Mouse (Mus musculus) liver, embryonic 15.5 days (tissue): Measurements from ENCODE around the gene Ank2. TPM values are rescaled to one million over a fixed set of nuclear protein-coding genes. Genes with fewer than 3 reads are reported as not detected.

Experiments
- ATAC-seq: fragments of 200-750 bp; cut with Nextera tagmentation; 2 replicates; pipeline ENCODE4 v1.8.0; 2017; ENCODE audit warnings: moderate number of reproducible peaks, mild to moderate bottlenecking, moderate library complexity; ENCODE audit not compliant: insufficient read depth
- H3K27ac ChIP-seq: fragments of 300-500 bp; sonication (generic); replicated peaks from 2 replicates; pipeline ENCODE4 v1.5.1; 2015; ENCODE audit warnings: mild to moderate bottlenecking, inconsistent platforms
- H3K27me3 ChIP-seq: fragments of 300-500 bp; sonication (generic); 2 replicates; pipeline ENCODE4 v1.6.1; 2015; ENCODE audit warnings: mild to moderate bottlenecking, inconsistent platforms
- H3K36me3 ChIP-seq: fragments of 300-500 bp; sonication (generic); replicated peaks from 2 replicates; pipeline ENCODE4 v1.6.1; 2015; ENCODE audit warnings: moderate library complexity, mild to moderate bottlenecking, inconsistent platforms
- H3K4me1 ChIP-seq: fragments of 300-500 bp; sonication (generic); replicated peaks from 2 replicates; pipeline ENCODE4 v1.6.1; 2015; ENCODE audit warnings: inconsistent platforms
- H3K4me2 ChIP-seq: fragments of 300-500 bp; sonication (generic); 2 replicates; pipeline ENCODE4 v1.6.1; 2015; ENCODE audit warnings: moderate library complexity, mild to moderate bottlenecking, inconsistent platforms
- H3K4me3 ChIP-seq: fragments of 300-500 bp; sonication (generic); replicated peaks from 2 replicates; pipeline ENCODE4 v1.5.1; 2015; ENCODE audit warnings: mild to moderate bottlenecking, inconsistent platforms
- H3K9ac ChIP-seq: fragments of 300-500 bp; sonication (generic); 2 replicates; pipeline ENCODE4 v1.6.1; 2015; ENCODE audit warnings: moderate library complexity, mild to moderate bottlenecking, inconsistent platforms
- H3K9me3 ChIP-seq: fragments of 300-500 bp; sonication (generic); replicated peaks from 2 replicates; pipeline ENCODE4 v1.6.1; 2016; ENCODE audit warnings: inconsistent platforms
- WGBS: fragments of 180-500 bp; shearing (Covaris S2); methylation state at CpG from one replicate; pipeline ENCODE4 v1.1.7; 2015; ENCODE audit warnings: mixed read lengths; ENCODE audit not compliant: insufficient replicate concordance; 5-methylcytosine and 5-hydroxymethylcytosine counted together
- polyA plus RNA-seq: library from polyadenylated mRNA; unstranded; fragments of >200 nt; fragmentation: Nextera tagmentation; extraction: Ambion mirVana; gene quantifications from 2 replicates; pipeline ENCODE4 v1.2.1, GENCODE M21; 2015

The Ank2 gene
- polyA plus RNA-seq, 1 experiment from 2014 or later: 6.6 TPM

DNA sequence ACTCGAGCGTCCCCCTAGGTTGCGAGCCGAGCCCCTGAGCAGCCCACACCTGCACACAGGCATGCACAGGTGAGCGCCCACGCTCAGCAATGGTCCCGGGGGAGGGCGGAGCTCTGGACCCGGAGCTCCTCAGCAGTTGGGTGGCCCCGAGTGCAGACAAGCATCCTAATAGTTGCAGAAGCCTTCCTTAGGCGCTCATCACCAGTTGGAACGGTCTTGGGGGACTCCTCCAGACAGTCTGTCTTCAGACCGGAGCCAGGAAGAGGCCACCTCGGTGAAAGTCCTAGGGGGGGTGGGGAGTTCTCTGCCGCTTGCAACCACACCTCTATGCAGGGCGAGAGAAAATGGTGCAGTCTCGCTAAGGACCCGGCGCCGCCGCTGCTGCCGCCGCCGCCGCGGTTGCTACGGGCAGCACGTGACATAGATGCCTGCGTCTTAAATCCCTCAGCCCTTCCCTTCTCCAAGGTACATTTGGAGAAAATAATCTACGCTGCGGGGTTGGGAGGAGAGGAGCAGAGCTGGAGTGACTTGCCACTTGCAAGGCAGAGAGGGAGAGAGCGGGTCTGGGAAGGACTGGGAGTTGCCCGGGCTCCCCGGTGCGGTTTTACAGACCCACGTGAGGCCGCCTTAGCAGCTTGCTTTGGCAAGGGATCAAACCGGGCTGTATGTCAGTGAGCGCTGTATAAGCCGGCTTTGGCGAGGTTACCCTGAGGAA lies 337.0 kb downstream of the Ank2 start:
- Histone ChIP-seq H3K9me3 (no peaks in the 10 kb centered on the region), H3K4me1 (no peaks in the 10 kb centered on the region), H3K4me3 (peak overlapping the region; percentile 48), H3K4me2 (peak overlapping the region; percentile 59), H3K36me3 (no peaks in the 10 kb centered on the region), H3K27ac (no peak overlapping the region), H3K9ac (no peak overlapping the region), H3K27me3 (peaks cover 27% of the 10 kb centered on the region)
- WGBS: under 1% methylated on average over 41 of the region's 41 CpGs
- ATAC-seq: peak; percentile 57

DNA sequence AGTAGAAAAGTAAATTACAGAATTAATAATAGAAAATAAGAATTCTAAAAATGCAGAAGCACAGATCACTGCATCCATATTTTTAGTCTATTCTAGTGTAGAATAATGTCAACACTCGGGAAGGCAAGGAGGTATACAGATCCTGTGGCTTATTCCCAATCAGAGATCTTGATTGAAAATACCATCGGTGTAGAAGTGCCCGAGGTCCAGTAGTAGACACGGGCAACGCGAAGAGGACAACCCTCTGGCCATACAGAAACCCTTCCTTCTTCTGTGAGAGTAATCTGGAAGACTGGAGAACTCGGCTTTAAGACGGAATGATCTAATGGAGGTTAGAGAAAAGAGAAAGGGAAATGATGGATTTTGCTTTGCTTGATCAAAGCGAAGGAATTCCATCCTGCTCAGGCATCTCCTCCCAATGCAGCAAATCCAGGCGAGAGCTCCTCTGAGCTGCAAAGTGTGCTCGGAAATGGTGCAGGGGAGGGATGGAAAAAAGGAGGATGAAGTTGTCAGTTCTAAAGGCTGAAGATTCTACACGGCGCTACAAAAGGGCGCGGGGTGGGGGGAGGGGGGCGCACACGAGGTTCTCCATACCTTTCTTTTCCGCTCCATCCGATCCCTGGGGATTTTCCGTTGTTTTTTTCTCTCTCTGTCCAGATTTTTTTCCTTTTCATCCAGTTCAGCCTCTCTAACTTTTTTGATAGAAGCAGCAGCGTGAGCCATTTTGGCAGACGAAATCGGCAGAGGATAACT lies 337.9 kb downstream of the Ank2 start:
- Histone ChIP-seq H3K36me3 (no peaks in the 10 kb centered on the region), H3K27me3 (peaks cover 27% of the 10 kb centered on the region), H3K4me2 (peak overlapping the region; percentile 59), H3K9me3 (no peaks in the 10 kb centered on the region), H3K4me1 (no peaks in the 10 kb centered on the region), H3K4me3 (peak overlapping the region; percentile 48), H3K9ac (no peak overlapping the region), H3K27ac (no peak overlapping the region)
- 3% methylated on average over 23 of the region's 23 CpGs for WGBS
- ATAC-seq: no peak

DNA sequence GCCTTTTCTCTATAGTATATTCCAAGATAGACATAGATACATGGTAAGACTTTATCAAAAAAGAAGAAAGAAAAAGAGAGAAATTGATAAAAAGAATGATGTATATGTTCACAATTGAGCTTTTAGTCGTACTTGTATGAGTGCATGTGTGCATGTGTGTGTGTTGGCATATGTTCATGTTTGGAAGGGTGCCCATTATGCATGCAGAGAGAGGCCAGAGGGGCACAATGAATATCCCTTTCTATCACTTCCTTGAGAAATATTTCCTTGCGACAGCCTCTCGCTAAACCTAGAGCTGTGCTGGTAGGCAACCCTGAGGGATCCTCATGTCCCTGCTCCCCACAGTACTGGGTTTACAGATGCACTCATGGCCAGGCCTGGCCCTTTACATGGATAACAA lies 341.4 kb downstream of the Ank2 start:
- WGBS: 73% methylated on average over 3 of the region's 3 CpGs
- H3K36me3 ChIP-seq: no peaks in the 10 kb centered on the region
- H3K4me2 ChIP-seq: no peak overlapping the region
- peaks cover 17% of the 10 kb centered on the region for H3K27me3 ChIP-seq
- no peak for ATAC-seq
- no peak overlapping the region for H3K27ac ChIP-seq
- H3K4me1 ChIP-seq: no peaks in the 10 kb centered on the region
- no peaks in the 10 kb centered on the region for H3K9me3 ChIP-seq
- no peak overlapping the region for H3K9ac ChIP-seq
- H3K4me3 ChIP-seq: no peak overlapping the region

DNA sequence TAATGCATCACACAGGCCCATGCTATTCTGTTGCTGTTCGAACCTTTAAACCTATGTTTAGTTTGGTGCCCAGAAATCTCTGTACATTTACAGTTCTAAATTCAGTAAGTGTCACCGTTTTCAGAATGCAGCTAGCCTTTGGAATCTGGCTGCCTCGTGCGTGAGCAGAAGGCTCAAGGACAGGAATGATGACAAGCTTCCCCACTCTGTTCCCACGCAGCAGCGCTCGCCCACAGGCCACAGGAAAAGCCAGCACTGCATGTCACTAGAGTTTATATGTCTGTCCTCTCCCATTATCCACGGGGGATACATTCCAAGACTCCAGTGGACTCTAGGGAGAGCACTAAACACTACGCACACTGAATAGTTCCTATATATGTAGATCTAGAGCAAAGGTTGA lies 343.1 kb downstream of the Ank2 start:
- Histone ChIP-seq H3K27ac (no peak overlapping the region), H3K36me3 (no peaks in the 10 kb centered on the region), H3K27me3 (peaks cover under 1% of the 10 kb centered on the region; the same call in 1 of the 2 replicates), H3K4me2 (no peak overlapping the region), H3K4me1 (no peaks in the 10 kb centered on the region), H3K9ac (no peak overlapping the region), H3K4me3 (no peak overlapping the region), H3K9me3 (no peaks in the 10 kb centered on the region)
- no peak for ATAC-seq
- WGBS: 74% methylated on average over 9 of the region's 9 CpGs

DNA sequence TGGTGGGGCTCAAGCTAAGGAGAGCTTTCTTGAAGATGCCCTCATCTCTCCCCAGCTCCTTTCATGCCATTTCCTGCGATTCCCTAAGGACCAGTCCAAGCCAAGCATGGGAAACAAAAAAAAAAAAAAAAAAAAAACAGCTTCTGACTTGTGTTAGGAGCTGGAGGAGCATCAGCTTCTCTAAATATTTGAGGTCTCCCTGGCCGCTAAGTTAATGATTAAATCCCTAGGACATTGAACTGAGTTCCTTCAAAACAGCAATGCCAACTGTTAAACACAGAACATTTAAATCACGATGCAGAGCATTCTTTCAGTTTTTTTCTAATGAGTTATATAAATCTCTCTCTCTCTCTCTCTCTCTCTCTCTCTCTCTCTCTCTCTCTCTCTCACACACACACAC lies 345.3 kb downstream of the Ank2 start:
- WGBS: 50% methylated on average over 3 of the region's 3 CpGs
- Histone ChIP-seq H3K9ac (no peak overlapping the region), H3K4me3 (no peak overlapping the region), H3K36me3 (no peaks in the 10 kb centered on the region), H3K27ac (peak overlapping the region; percentile 51), H3K27me3 (no peaks in the 10 kb centered on the region), H3K4me1 (no peaks in the 10 kb centered on the region), H3K9me3 (no peaks in the 10 kb centered on the region), H3K4me2 (no peak overlapping the region; the same call in 1 of the 2 replicates)
- peak; percentile 54; the same call in 1 of the 2 replicates for ATAC-seq

DNA sequence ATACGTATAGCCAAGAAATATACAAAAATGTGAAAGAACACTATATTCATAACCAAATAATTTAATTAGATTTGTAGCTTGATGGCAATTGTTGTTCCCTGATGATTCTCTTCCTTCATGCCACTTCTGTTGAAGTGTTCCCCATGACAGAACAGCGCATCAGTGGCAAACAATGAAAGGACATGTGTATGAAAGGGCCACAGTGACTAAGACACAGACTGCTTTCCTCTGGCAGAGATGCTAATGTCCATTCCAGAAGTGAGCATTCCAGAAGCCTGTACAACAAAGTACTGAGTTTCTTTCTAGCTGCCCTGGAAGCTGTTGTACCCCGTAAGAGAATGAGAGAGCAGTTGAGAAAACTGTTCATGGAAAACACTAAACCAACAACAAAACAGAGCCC lies 345.7 kb downstream of the Ank2 start:
- H3K27me3 ChIP-seq: no peaks in the 10 kb centered on the region
- H3K27ac ChIP-seq: peak overlapping the region; percentile 51
- WGBS: 62% methylated on average over 3 of the region's 3 CpGs
- H3K36me3 ChIP-seq: no peaks in the 10 kb centered on the region
- H3K9ac ChIP-seq: no peak overlapping the region
- ATAC-seq: no peak
- no peaks in the 10 kb centered on the region for H3K4me1 ChIP-seq
- no peak overlapping the region for H3K4me3 ChIP-seq
- no peaks in the 10 kb centered on the region for H3K9me3 ChIP-seq
- H3K4me2 ChIP-seq: no peak overlapping the region; the same call in 1 of the 2 replicates

- Histone ChIP-seq H3K27ac (no peak overlapping the region), H3K4me3 (no peak overlapping the region), H3K9ac (no peak overlapping the region), H3K4me1 (no peaks in the 10 kb centered on the region), H3K9me3 (no peaks in the 10 kb centered on the region), H3K27me3 (no peaks in the 10 kb centered on the region), H3K36me3 (no peaks in the 10 kb centered on the region), H3K4me2 (no peak overlapping the region)
- ATAC-seq: no peak
- WGBS: 62% methylated on average over 3 of the region's 3 CpGs
Measured at GRCm38 (mm10) chr3:127148648-127149047, 350.5 kb downstream of the Ank2 start.

DNA sequence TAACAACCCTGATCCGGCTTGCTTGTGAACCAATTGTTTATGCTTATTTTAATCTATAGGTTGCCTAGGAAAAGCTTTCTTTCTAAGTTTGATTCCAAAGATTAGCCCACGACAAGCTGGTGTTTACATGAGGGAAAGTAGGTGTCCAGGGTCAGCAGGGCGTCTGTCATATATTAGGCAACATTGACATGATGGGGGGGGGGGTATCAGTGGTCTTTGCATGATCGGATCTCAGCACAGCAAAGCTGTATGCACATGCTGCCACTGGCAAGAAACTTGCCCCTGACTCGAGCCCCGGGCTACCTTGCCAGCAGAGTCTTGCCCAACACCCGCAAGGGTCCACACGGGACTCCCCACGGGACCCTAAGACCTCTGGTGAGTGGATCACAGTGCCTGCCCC lies 358.6 kb downstream of the Ank2 start:
- Histone ChIP-seq H3K9me3 (no peaks in the 10 kb centered on the region), H3K4me2 (no peak overlapping the region), H3K9ac (no peak overlapping the region), H3K4me1 (no peaks in the 10 kb centered on the region), H3K27me3 (no peaks in the 10 kb centered on the region), H3K4me3 (no peak overlapping the region), H3K36me3 (no peaks in the 10 kb centered on the region), H3K27ac (no peak overlapping the region)
- 68% methylated on average over 9 of the region's 9 CpGs for WGBS
- no peak for ATAC-seq

GRCm38 (mm10) chr3:127139638-127140037 lies 359.5 kb downstream of the Ank2 start:
- no peaks in the 10 kb centered on the region for H3K36me3 ChIP-seq
- no peaks in the 10 kb centered on the region for H3K9me3 ChIP-seq
- H3K9ac ChIP-seq: no peak overlapping the region
- no peak overlapping the region for H3K4me3 ChIP-seq
- no peak overlapping the region for H3K4me2 ChIP-seq
- no peak overlapping the region for H3K27ac ChIP-seq
- no peaks in the 10 kb centered on the region for H3K4me1 ChIP-seq
- no peak for ATAC-seq
- 76% methylated on average over 2 of the region's 2 CpGs for WGBS
- H3K27me3 ChIP-seq: no peaks in the 10 kb centered on the region

DNA sequence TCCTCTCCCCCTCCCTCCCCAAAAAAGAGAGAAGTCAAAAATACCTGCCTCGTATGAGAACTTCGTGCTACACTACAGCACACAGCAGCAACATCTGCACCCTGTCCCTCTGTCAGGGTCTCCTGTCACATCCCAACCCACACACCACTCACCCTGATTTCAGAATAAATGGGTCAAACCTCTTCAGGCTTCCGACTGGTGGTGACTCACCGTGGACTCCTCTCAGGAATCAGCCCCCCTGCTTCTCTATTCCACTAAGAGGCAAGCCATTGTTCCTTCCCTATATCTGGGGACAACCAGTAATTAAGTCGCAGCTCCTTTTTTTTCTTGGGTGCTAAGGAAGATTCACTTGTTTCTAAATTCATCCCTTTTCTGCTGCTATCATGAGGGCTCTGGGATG lies 361.6 kb downstream of the Ank2 start:
- H3K27ac ChIP-seq: no peak overlapping the region
- H3K27me3 ChIP-seq: no peaks in the 10 kb centered on the region
- no peak overlapping the region for H3K4me2 ChIP-seq
- no peaks in the 10 kb centered on the region for H3K4me1 ChIP-seq
- H3K36me3 ChIP-seq: no peaks in the 10 kb centered on the region
- no peak overlapping the region for H3K4me3 ChIP-seq
- 49% methylated on average over 5 of the region's 5 CpGs for WGBS
- H3K9me3 ChIP-seq: no peaks in the 10 kb centered on the region
- no peak for ATAC-seq
- no peak overlapping the region for H3K9ac ChIP-seq

GRCm38 (mm10) chr3:127134062-127134461 lies 365.1 kb downstream of the Ank2 start:
- no peak overlapping the region for H3K4me2 ChIP-seq
- no peaks in the 10 kb centered on the region for H3K36me3 ChIP-seq
- H3K27me3 ChIP-seq: no peaks in the 10 kb centered on the region
- H3K9ac ChIP-seq: no peak overlapping the region
- no peak for ATAC-seq
- H3K9me3 ChIP-seq: no peaks in the 10 kb centered on the region
- no peak overlapping the region for H3K4me3 ChIP-seq
- no peak overlapping the region for H3K27ac ChIP-seq
- WGBS: 41% methylated on average over 2 of the region's 2 CpGs
- no peaks in the 10 kb centered on the region for H3K4me1 ChIP-seq
